Mouse (Mus musculus) CH12.LX (cell line): ENCODE results near the gene Cgref1.

Experiments
- CTCF ChIP-seq, 2 experiments: IDR thresholded peaks in 1 of 2; conservative IDR thresholded peaks in 1 of 2; 2 replicates each; pipeline ENCODE4 v1.5.1; 2011 to 2012; ENCODE audit warnings: low read depth in 2 of 2, low read length in 2 of 2, improper control_type of control experiment in 1 of 2, inconsistent platforms in 1 of 2, mild to moderate bottlenecking in 1 of 2, moderate library complexity in 1 of 2
- ELF1 ChIP-seq: IDR thresholded peaks from 2 replicates; pipeline ENCODE4 v1.6.1; 2014; ENCODE audit warnings: low read depth, mild to moderate bottlenecking, inconsistent platforms, low read length, improper control_type of control experiment
- EP300 ChIP-seq: IDR thresholded peaks from 2 replicates; pipeline ENCODE4 v1.6.1; 2011; ENCODE audit warnings: low read length, improper control_type of control experiment
- GABPA ChIP-seq: IDR thresholded peaks from 2 replicates; pipeline ENCODE4 v1.6.1; 2012; ENCODE audit warnings: low read depth, low read length, improper control_type of control experiment, inconsistent platforms; ENCODE audit not compliant: insufficient replicate concordance
- MAFK ChIP-seq: IDR thresholded peaks from 2 replicates; pipeline ENCODE4 v1.6.1; 2011; ENCODE audit warnings: low read length, improper control_type of control experiment; ENCODE audit not compliant: insufficient replicate concordance
- POLR2A ChIP-seq: IDR thresholded peaks from 2 replicates; pipeline ENCODE4 v1.6.1; 2011; ENCODE audit warnings: low read depth, mild to moderate bottlenecking, improper control_type of control experiment, low read length
- TCF12 ChIP-seq: IDR thresholded peaks from 2 replicates; pipeline ENCODE4 v1.6.1; 2014; ENCODE audit warnings: low read depth, mild to moderate bottlenecking, inconsistent platforms, low read length, improper control_type of control experiment
- USF1 ChIP-seq: IDR thresholded peaks from 2 replicates; pipeline ENCODE4 v1.6.1; 2014; ENCODE audit warnings: low read depth, mild to moderate bottlenecking, inconsistent platforms, low read length, improper control_type of control experiment
- ZKSCAN1 ChIP-seq: IDR thresholded peaks from 2 replicates; pipeline ENCODE4 v1.6.1; 2012; ENCODE audit warnings: low read depth, inconsistent platforms, low read length, improper control_type of control experiment, borderline replicate concordance

DNA sequence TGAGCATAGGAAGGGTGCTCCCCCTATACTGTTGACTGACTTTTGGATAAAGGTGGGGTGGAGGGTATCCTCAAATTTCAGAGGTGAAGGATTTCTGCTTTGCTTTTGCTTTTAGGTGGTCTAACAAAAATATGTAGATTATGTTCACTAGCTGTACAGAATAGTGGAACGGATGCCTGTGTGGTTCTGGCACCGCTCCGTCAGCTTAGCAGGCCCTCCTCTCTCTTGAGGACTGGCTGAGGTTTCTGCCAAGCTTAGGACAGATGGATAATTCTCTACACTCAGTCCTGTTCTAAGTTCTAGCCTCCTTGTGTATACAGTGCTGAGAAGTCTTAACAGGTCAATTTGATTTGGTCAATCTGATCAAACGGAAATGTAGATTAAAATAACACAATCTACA, 5.1 kb upstream of the Cgref1 start:
- TF ChIP-seq CTCF (conservative IDR thresholded peaks at IDR 0.05 in 1 of 2, IDR thresholded peaks at IDR 0.05 in 1 of 2; ENCODE audit: low read depth in 2 of 2, low read length in 2 of 2): no peak
- no peak for TF ChIP-seq MAFK
- no peak for TF ChIP-seq POLR2A
- TF ChIP-seq GABPA: no peak
- TF ChIP-seq TCF12: no peak
- no peak for TF ChIP-seq USF1
- TF ChIP-seq ELF1: no peak
- no peak for TF ChIP-seq ZKSCAN1
- TF ChIP-seq EP300: no peak
